Mouse (Mus musculus): ENCODE measurements at regions not wholly inside any gene's neighbourhood (a gene's known extent, or its start where the extent isn't known, plus 50 kb on each side); places are given as distances from the start of the nearest gene placed in this dataset.

- no peak for TF ChIP-seq EP300 (IDR thresholded peaks at IDR 0.05; ENCODE audit: insufficient read depth, low read depth, low read length)
- TF ChIP-seq POLR2A (IDR thresholded peaks at IDR 0.05; ENCODE audit: insufficient read depth, low read depth, low read length), result no peak
- TF ChIP-seq CTCF (IDR thresholded peaks at IDR 0.05), result no peak
Measured at GRCm38 (mm10) chr4:8400069-8400468, 161.2 kb upstream of the Car8 start.

All from heart, adult 2 months (tissue).